Mouse (Mus musculus) E14TG2a.4 (cell line): Measurements from ENCODE around the gene Gale.

Source experiments
- CTCF ChIP-seq: conservative IDR thresholded peaks from 2 replicates; pipeline ENCODE4 v1.5.1; 2014; ENCODE audit warnings: low read length
- POU5F1 ChIP-seq: IDR thresholded peaks from 2 replicates; pipeline ENCODE4 v1.6.1; 2014; ENCODE audit warnings: low read length, borderline replicate concordance

DNA sequence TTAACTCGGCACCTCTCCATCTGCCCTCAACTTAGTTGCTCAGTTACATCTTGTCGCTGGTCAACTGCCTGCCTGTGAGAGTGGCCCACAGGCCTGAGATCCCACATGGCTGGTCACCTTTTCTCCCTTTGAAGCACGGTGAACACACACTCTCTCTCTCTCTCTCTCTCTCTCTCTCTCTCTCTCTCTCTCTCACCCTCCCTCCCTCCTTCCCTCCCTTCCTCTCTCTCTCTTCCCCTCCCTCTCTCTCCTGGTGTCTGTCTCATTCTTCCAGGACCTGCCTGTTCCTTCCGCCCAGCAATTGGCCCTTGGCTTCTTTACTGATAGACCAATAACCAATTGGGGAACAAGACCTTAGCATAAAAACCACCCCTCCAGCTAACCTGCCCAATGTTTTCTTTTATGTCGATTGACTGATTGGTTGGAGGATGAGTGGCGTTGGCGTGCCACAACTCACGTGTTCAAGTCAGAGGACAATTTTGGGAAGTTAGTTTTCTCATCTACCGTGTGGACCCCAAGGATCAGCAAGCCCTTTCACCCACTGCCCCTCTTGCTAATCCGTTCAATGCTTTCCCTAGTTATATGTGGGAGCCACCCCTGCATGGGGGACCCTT, 37.2 kb upstream of the Gale start:
- TF ChIP-seq CTCF (no peak), POU5F1 (no peak)
